Mouse (Mus musculus): ENCODE data around the gene Txn2. TPM values are rescaled to one million over a fixed set of nuclear protein-coding genes. Genes with fewer than 3 reads are reported as not detected.

The Txn2 gene
- polyA plus RNA-seq, 1 experiment from 2014 or later: 304 TPM

- no peak overlapping the region for H3K4me3 ChIP-seq (ENCODE audit: control insufficient read depth in 1 of 2, insufficient read depth in 1 of 2, low read depth in 1 of 2, low read length in 2 of 2)
- no peak overlapping the region for H3K27ac ChIP-seq (replicated peaks in 1 of 2; ENCODE audit: control insufficient read depth in 1 of 2, insufficient read depth in 1 of 2, low read depth in 2 of 2, low read length in 2 of 2)
- H3K27me3 ChIP-seq (ENCODE audit: control insufficient read depth, insufficient read depth, low read length): no peaks in the 10 kb centered on the region
- peaks cover 4 to 18% of the 10 kb centered on the region in 2 experiments; a peak in 3 of 4 replicates for H3K4me1 ChIP-seq (ENCODE audit: control insufficient read depth in 2 of 2, insufficient read depth in 2 of 2, low read length in 2 of 2)
- peaks cover 73% of the 10 kb centered on the region for H3K36me3 ChIP-seq (ENCODE audit: control insufficient read depth, insufficient read depth, low read length)
- WGBS: 96% methylated on average over 2 of the region's 2 CpGs
- ATAC-seq (ENCODE audit: insufficient number of reproducible peaks, insufficient read depth, low FRiP score, low read depth): no peak
- no peak overlapping the region for H3K9ac ChIP-seq (ENCODE audit: low read length)
- H3K4me2 ChIP-seq (ENCODE audit: low read length): no peak overlapping the region
- H3K9me3 ChIP-seq (ENCODE audit: control insufficient read depth, low read length): no peaks in the 10 kb centered on the region
Measured at GRCm38 (mm10) chr15:77925195-77925594, 3.6 kb downstream of the Txn2 start.

GRCm38 (mm10) chr15:77923267-77924035 is 5.4 kb downstream of the Txn2 start:
- Histone ChIP-seq H3K9me3 (ENCODE audit: control insufficient read depth, low read length) (no peaks in the 10 kb centered on the region), H3K9ac (ENCODE audit: low read length) (no peak overlapping the region), H3K4me1 (ENCODE audit: control insufficient read depth in 2 of 2, insufficient read depth in 2 of 2, low read length in 2 of 2) (peaks cover 4 to 12% of the 10 kb centered on the region in 2 experiments; a peak in 3 of 4 replicates), H3K36me3 (ENCODE audit: control insufficient read depth, insufficient read depth, low read length) (peaks cover 89% of the 10 kb centered on the region), H3K27me3 (ENCODE audit: control insufficient read depth, insufficient read depth, low read length) (no peaks in the 10 kb centered on the region), H3K4me3 (ENCODE audit: control insufficient read depth in 1 of 2, insufficient read depth in 1 of 2, low read depth in 1 of 2, low read length in 2 of 2) (no peak overlapping the region), H3K4me2 (ENCODE audit: low read length) (no peak overlapping the region), H3K27ac (replicated peaks in 1 of 2; ENCODE audit: control insufficient read depth in 1 of 2, insufficient read depth in 1 of 2, low read depth in 2 of 2, low read length in 2 of 2) (no peak overlapping the region)
- ATAC-seq (ENCODE audit: insufficient number of reproducible peaks, insufficient read depth, low FRiP score, low read depth): no peak
- WGBS: 66% methylated on average over 9 of the region's 9 CpGs

- no peaks in the 10 kb centered on the region for H3K27me3 ChIP-seq (ENCODE audit: control insufficient read depth, insufficient read depth, low read length)
- no peak overlapping the region for H3K27ac ChIP-seq (replicated peaks in 1 of 2; ENCODE audit: control insufficient read depth in 1 of 2, insufficient read depth in 1 of 2, low read depth in 2 of 2, low read length in 2 of 2)
- ATAC-seq (ENCODE audit: insufficient number of reproducible peaks, insufficient read depth, low FRiP score, low read depth): no peak
- H3K9ac ChIP-seq (ENCODE audit: low read length): no peak overlapping the region
- H3K4me1 ChIP-seq (ENCODE audit: control insufficient read depth in 2 of 2, insufficient read depth in 2 of 2, low read length in 2 of 2): peaks cover 1 to 6% of the 10 kb centered on the region in 2 experiments; a peak in 3 of 4 replicates
- peaks cover 97% of the 10 kb centered on the region for H3K36me3 ChIP-seq (ENCODE audit: control insufficient read depth, insufficient read depth, low read length)
- H3K4me2 ChIP-seq (ENCODE audit: low read length): no peak overlapping the region
- H3K4me3 ChIP-seq (ENCODE audit: control insufficient read depth in 1 of 2, insufficient read depth in 1 of 2, low read depth in 1 of 2, low read length in 2 of 2): no peak overlapping the region
- no peaks in the 10 kb centered on the region for H3K9me3 ChIP-seq (ENCODE audit: control insufficient read depth, low read length)
- 78% methylated on average over 9 of the region's 9 CpGs for WGBS
Measured at GRCm38 (mm10) chr15:77922710-77923109, 6.1 kb downstream of the Txn2 start.

- Histone ChIP-seq H3K9me3 (ENCODE audit: control insufficient read depth, low read length) (no peaks in the 10 kb centered on the region), H3K4me2 (ENCODE audit: low read length) (no peak overlapping the region), H3K36me3 (ENCODE audit: control insufficient read depth, insufficient read depth, low read length) (peaks cover 94% of the 10 kb centered on the region), H3K27me3 (ENCODE audit: control insufficient read depth, insufficient read depth, low read length) (no peaks in the 10 kb centered on the region), H3K9ac (ENCODE audit: low read length) (no peak overlapping the region), H3K4me1 (ENCODE audit: control insufficient read depth in 2 of 2, insufficient read depth in 2 of 2, low read length in 2 of 2) (no peaks in the 10 kb centered on the region), H3K4me3 (ENCODE audit: control insufficient read depth in 1 of 2, insufficient read depth in 1 of 2, low read depth in 1 of 2, low read length in 2 of 2) (no peak overlapping the region), H3K27ac (replicated peaks in 1 of 2; ENCODE audit: control insufficient read depth in 1 of 2, insufficient read depth in 1 of 2, low read depth in 2 of 2, low read length in 2 of 2) (no peak overlapping the region)
- 66% methylated on average over 6 of the region's 6 CpGs for WGBS
- ATAC-seq (ENCODE audit: insufficient number of reproducible peaks, insufficient read depth, low FRiP score, low read depth): no peak
Measured at GRCm38 (mm10) chr15:77921636-77922035, 7.2 kb downstream of the Txn2 start.

GRCm38 (mm10) chr15:77920511-77921462 is 8.0 kb downstream of the Txn2 start:
- H3K36me3 ChIP-seq (ENCODE audit: control insufficient read depth, insufficient read depth, low read length): peaks cover 94% of the 10 kb centered on the region

GRCm38 (mm10) chr15:77919441-77919840 is 9.4 kb downstream of the Txn2 start:
- Histone ChIP-seq H3K4me3 (ENCODE audit: control insufficient read depth in 1 of 2, insufficient read depth in 1 of 2, low read depth in 1 of 2, low read length in 2 of 2) (no peak overlapping the region), H3K36me3 (ENCODE audit: control insufficient read depth, insufficient read depth, low read length) (peaks cover 93% of the 10 kb centered on the region), H3K4me2 (ENCODE audit: low read length) (no peak overlapping the region), H3K9ac (ENCODE audit: low read length) (no peak overlapping the region), H3K4me1 (ENCODE audit: control insufficient read depth in 2 of 2, insufficient read depth in 2 of 2, low read length in 2 of 2) (no peaks in the 10 kb centered on the region), H3K27ac (replicated peaks in 1 of 2; ENCODE audit: control insufficient read depth in 1 of 2, insufficient read depth in 1 of 2, low read depth in 2 of 2, low read length in 2 of 2) (no peak overlapping the region), H3K27me3 (ENCODE audit: control insufficient read depth, insufficient read depth, low read length) (no peaks in the 10 kb centered on the region), H3K9me3 (ENCODE audit: control insufficient read depth, low read length) (no peaks in the 10 kb centered on the region)
- no peak for ATAC-seq (ENCODE audit: insufficient number of reproducible peaks, insufficient read depth, low FRiP score, low read depth)
- WGBS: 93% methylated on average over 12 of the region's 12 CpGs

More at GRCm38 (mm10) chr15:77920511-77921462, 8.0 kb downstream of the Txn2 start:
- Histone ChIP-seq H3K9ac (ENCODE audit: low read length) (no peak overlapping the region), H3K27ac (replicated peaks in 1 of 2; ENCODE audit: control insufficient read depth in 1 of 2, insufficient read depth in 1 of 2, low read depth in 2 of 2, low read length in 2 of 2) (no peak overlapping the region), H3K9me3 (ENCODE audit: control insufficient read depth, low read length) (no peaks in the 10 kb centered on the region), H3K4me3 (ENCODE audit: control insufficient read depth in 1 of 2, insufficient read depth in 1 of 2, low read depth in 1 of 2, low read length in 2 of 2) (no peak overlapping the region), H3K4me2 (ENCODE audit: low read length) (no peak overlapping the region), H3K4me1 (ENCODE audit: control insufficient read depth in 2 of 2, insufficient read depth in 2 of 2, low read length in 2 of 2) (no peaks in the 10 kb centered on the region), H3K27me3 (ENCODE audit: control insufficient read depth, insufficient read depth, low read length) (no peaks in the 10 kb centered on the region)
- WGBS: 78% methylated on average over 10 of the region's 10 CpGs
- no peak for ATAC-seq (ENCODE audit: insufficient number of reproducible peaks, insufficient read depth, low FRiP score, low read depth)

GRCm38 (mm10) chr15:77916851-77917544 is 11.8 kb downstream of the Txn2 start:
- 40% methylated on average over 8 of the region's 8 CpGs for WGBS
- Histone ChIP-seq H3K27ac (replicated peaks in 1 of 2; ENCODE audit: control insufficient read depth in 1 of 2, insufficient read depth in 1 of 2, low read depth in 2 of 2, low read length in 2 of 2) (no peak overlapping the region), H3K9ac (ENCODE audit: low read length) (no peak overlapping the region), H3K9me3 (ENCODE audit: control insufficient read depth, low read length) (no peaks in the 10 kb centered on the region), H3K4me1 (ENCODE audit: control insufficient read depth in 2 of 2, insufficient read depth in 2 of 2, low read length in 2 of 2) (peaks cover 8 to 10% of the 10 kb centered on the region in 2 experiments; a peak in 2 of 4 replicates), H3K4me2 (ENCODE audit: low read length) (no peak overlapping the region), H3K27me3 (ENCODE audit: control insufficient read depth, insufficient read depth, low read length) (no peaks in the 10 kb centered on the region), H3K36me3 (ENCODE audit: control insufficient read depth, insufficient read depth, low read length) (peaks cover 81% of the 10 kb centered on the region), H3K4me3 (ENCODE audit: control insufficient read depth in 1 of 2, insufficient read depth in 1 of 2, low read depth in 1 of 2, low read length in 2 of 2) (no peak overlapping the region)
- no peak for ATAC-seq (ENCODE audit: insufficient number of reproducible peaks, insufficient read depth, low FRiP score, low read depth)
